Mouse (Mus musculus) stomach, embryonic 16.5 days (tissue): ENCODE results near the gene Rrp8. TPM values are rescaled to one million over a fixed set of nuclear protein-coding genes. Genes with fewer than 3 reads are reported as not detected.

Experiments
- polyA plus RNA-seq: library from polyadenylated mRNA; unstranded; fragments of >200 nt; fragmentation: Nextera tagmentation; extraction: Ambion mirVana; gene quantifications from 2 replicates; pipeline ENCODE4 v1.2.1, GENCODE M21; 2015

Rrp8 gene
- polyA plus RNA-seq, 1 experiment from 2014 or later = 35.7 TPM

Other genes with a start within 250 kb of the Rrp8 start
- gene Smpd1, start 183.0 kb downstream of the Rrp8 start, polyA plus RNA-seq = 43.3 and 48.7 TPM in 2 replicates
- 36.2 and 38.7 TPM in 2 replicates for gene Apbb1, start 155.7 kb downstream of the Rrp8 start, polyA plus RNA-seq
- gene Hpx, start 137.2 kb downstream of the Rrp8 start, polyA plus RNA-seq = 10.8 and 15.1 TPM in 2 replicates
- gene Trim3, start 103.8 kb downstream of the Rrp8 start, polyA plus RNA-seq = 29.4 and 29.7 TPM in 2 replicates
- 182 and 183 TPM in 2 replicates for gene Timm10b, start 97.3 kb downstream of the Rrp8 start, polyA plus RNA-seq
- 77.9 and 78.4 TPM in 2 replicates for gene Arfip2, start 97.0 kb downstream of the Rrp8 start, polyA plus RNA-seq
- 21.1 and 37.0 TPM in 2 replicates for gene Gm45799, start 96.8 kb downstream of the Rrp8 start, polyA plus RNA-seq
- 1.4 and 1.5 TPM in 2 replicates for gene Dnhd1, start 86.6 kb downstream of the Rrp8 start, polyA plus RNA-seq
- 417 and 433 TPM in 2 replicates for gene Ilk, start 793 bp downstream of the Rrp8 start, polyA plus RNA-seq
- gene Taf10, start 7.0 kb upstream of the Rrp8 start, polyA plus RNA-seq = 72.5 and 73.2 TPM in 2 replicates
- gene Tpp1, start 14.8 kb upstream of the Rrp8 start, polyA plus RNA-seq = 77.3 and 82.8 TPM in 2 replicates
- 7.4 and 7.7 TPM in 2 replicates for gene Dchs1, start 50.3 kb upstream of the Rrp8 start, polyA plus RNA-seq
- 343 and 350 TPM in 2 replicates for gene Mrpl17, start 73.7 kb upstream of the Rrp8 start, polyA plus RNA-seq
- 1.0 and 1.1 TPM in 2 replicates for gene Gm4070, start 216.6 kb upstream of the Rrp8 start, polyA plus RNA-seq